ENCODE assay signal across 8 mouse cellular contexts in the genomic region with DNA sequence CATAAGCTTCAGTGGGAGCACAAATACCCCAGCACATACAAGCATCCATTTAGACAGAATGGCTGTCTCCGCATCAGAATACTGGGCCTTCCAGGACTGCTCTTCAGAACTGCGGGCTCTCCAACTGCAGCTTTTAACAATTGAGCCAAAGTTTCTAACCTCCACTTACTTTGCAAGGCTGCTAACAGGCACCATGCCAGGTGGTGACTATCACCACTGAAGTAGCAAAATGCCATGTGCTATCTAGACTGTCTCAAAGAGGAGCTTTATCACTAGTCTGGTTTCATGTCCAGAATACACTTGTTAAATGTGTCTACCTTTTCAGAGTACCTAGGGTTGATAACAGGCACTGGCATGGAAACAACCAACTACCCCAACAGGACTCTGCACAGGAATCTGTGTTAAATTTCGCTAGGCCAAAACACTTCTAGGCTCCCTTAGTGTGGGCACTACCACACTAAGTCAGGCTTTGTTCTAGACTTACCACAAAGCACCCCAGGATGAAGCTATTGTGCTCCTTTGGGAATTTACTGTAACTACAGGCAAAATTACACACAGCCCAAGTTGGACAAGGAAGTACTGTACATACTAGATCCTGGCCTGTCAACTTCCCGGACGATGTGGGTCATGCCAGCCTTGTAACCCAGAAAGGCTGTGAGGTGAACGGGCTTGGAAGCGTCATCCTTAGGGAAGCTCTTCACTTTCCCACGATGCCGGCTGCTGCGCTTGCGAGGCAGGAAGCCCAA. TPM values are rescaled to one million over a fixed set of nuclear protein-coding genes. Genes with fewer than 3 reads are reported as not detected.
DNase-seq lines count a peak whose midpoint lies in the region; ATAC-seq and TF ChIP-seq lines count a peak whose summit lies in the region.

No protein-coding gene starts in this region.

- H3K27ac ChIP-seq in layer of hippocampus, adult 2 months: peak overlapping the region; percentile 97
- peak overlapping the region; percentile 39; the same call in 1 of the 2 replicates for H3K27ac ChIP-seq in bone marrow, adult 2 months (ENCODE audit: control insufficient read depth, insufficient read depth, low read depth, low read length, poor library complexity)
- H3K27ac ChIP-seq in hindbrain, postnatal 0 days: no peak overlapping the region
- no peak overlapping the region for H3K27ac ChIP-seq in neural tube, embryonic 12.5 days

- 10% methylated on average over 11 of the region's 11 CpGs for WGBS in bone marrow, adult 2 months
- 8% methylated on average over 11 of the region's 11 CpGs for whole genome bisulfite sequencing in hindbrain, postnatal 0 days
- WGBS in neural tube, embryonic 12.5 days: 6% methylated on average over 11 of the region's 11 CpGs

- TF ChIP-seq POLR2A in bone marrow, adult 2 months (IDR thresholded peaks at IDR 0.05; ENCODE audit: borderline replicate concordance, control insufficient read depth, low read depth, low read length): no peak

- no peaks in the 10 kb centered on the region for H3K9me3 ChIP-seq in hindbrain, postnatal 0 days (ENCODE audit: low read length)
- H3K9me3 ChIP-seq in neural tube, embryonic 12.5 days: no peaks in the 10 kb centered on the region

- H3K9ac ChIP-seq in hindbrain, postnatal 0 days (replicated peaks; ENCODE audit: low read length): peak overlapping the region; percentile 80
- H3K9ac ChIP-seq in neural tube, embryonic 12.5 days: peak overlapping the region; percentile 89

- no peak for DNase-seq in layer of hippocampus, adult 2 months (ENCODE audit: low spot score in 2 of 2)
- no peak for DNase-seq in layer of hippocampus, adult 18-20 months (ENCODE audit: low spot score in 2 of 2)
- no peak for DNase-seq in hindbrain, postnatal 0 days (ENCODE audit: low spot score)
- DNase-seq in thymus, postnatal 25 days: no peak
- no peak for DNase-seq in T-cell, adult 2 months (ENCODE audit: low spot score)

- H3K4me3 ChIP-seq in layer of hippocampus, adult 2 months: peak overlapping the region; percentile 96
- H3K4me3 ChIP-seq in bone marrow, adult 2 months (replicated peaks; ENCODE audit: control insufficient read depth, low read depth, low read length): peak overlapping the region; percentile 72
- peak overlapping the region; percentile 79 for H3K4me3 ChIP-seq in hindbrain, postnatal 0 days (ENCODE audit: low read length)
- peak overlapping the region; percentile 63 for H3K4me3 ChIP-seq in neural tube, embryonic 12.5 days

- no peaks in the 10 kb centered on the region; the same call in 1 of the 2 replicates for H3K4me1 ChIP-seq in bone marrow, adult 2 months (ENCODE audit: control insufficient read depth, insufficient read depth, low read length)
- H3K4me1 ChIP-seq in hindbrain, postnatal 0 days (ENCODE audit: insufficient read depth, low read length): peaks cover 11% of the 10 kb centered on the region
- H3K4me1 ChIP-seq in neural tube, embryonic 12.5 days: peaks cover 20% of the 10 kb centered on the region

- no peaks in the 10 kb centered on the region for H3K27me3 ChIP-seq in hindbrain, postnatal 0 days (ENCODE audit: insufficient read depth, low read length)
- no peaks in the 10 kb centered on the region for H3K27me3 ChIP-seq in neural tube, embryonic 12.5 days (replicated peaks)

- peak overlapping the region; percentile 80 for H3K4me2 ChIP-seq in hindbrain, postnatal 0 days (ENCODE audit: low read depth, low read length)
- peak overlapping the region; percentile 75 for H3K4me2 ChIP-seq in neural tube, embryonic 12.5 days (replicated peaks)

- peaks cover 38% of the 10 kb centered on the region for H3K36me3 ChIP-seq in hindbrain, postnatal 0 days (ENCODE audit: insufficient read depth, low read length)
- H3K36me3 ChIP-seq in neural tube, embryonic 12.5 days: peaks cover 50% of the 10 kb centered on the region

- ATAC-seq in hindbrain, postnatal 0 days: no peak
- ATAC-seq in neural tube, embryonic 12.5 days (ENCODE audit: low FRiP score, low read depth): no peak
- ATAC-seq in CD4-positive, CD25-positive, alpha-beta regulatory T cell, adult 4 months: no peak

- no peak for TF ChIP-seq CTCF in layer of hippocampus, adult 2 months (conservative IDR thresholded peaks at IDR 0.05)
- TF ChIP-seq CTCF in bone marrow, adult 2 months (IDR thresholded peaks at IDR 0.05; ENCODE audit: control insufficient read depth, insufficient read depth, low read length): no peak
- TF ChIP-seq CTCF in hindbrain, postnatal 0 days (IDR thresholded peaks at IDR 0.05; ENCODE audit: low read depth): no peak

RNA-seq across cellular contexts. Expression of a gene that starts 9.2 kb away (rescaled TPM):
- 100 to 1,000 TPM; 356 to 380 TPM for total RNA-seq in layer of hippocampus, adult 2 months (2021)
- total RNA-seq in layer of hippocampus, adult 18-20 months (2021): 100 to 1,000 TPM; 370 to 379 TPM
- 10.7 and 13.4 TPM in 2 replicates for polyA plus RNA-seq in bone marrow, adult 2 months (2011; ENCODE audit: insufficient read depth, insufficient read length, low replicate concordance, missing spikeins)
- total RNA-seq in hindbrain, postnatal 0 days (2014; rRNA removed): 155 and 157 TPM in 2 replicates
- 73.4 and 78.6 TPM in 2 replicates for polyA plus RNA-seq in hindbrain, postnatal 0 days (2015; fragmentation: Nextera tagmentation; extraction: Ambion mirVana)
- 15.8 and 19.6 TPM in 2 replicates for polyA plus RNA-seq in neural tube, embryonic 12.5 days (2016; fragmentation: Nextera tagmentation; extraction: Ambion mirVana)
- polyA plus RNA-seq in CD4-positive, CD25-positive, alpha-beta regulatory T cell, adult 4 months (2017; shearing (Covaris generic)): under 1 TPM; 0.86 to 0.94 TPM

RNA-seq across cellular contexts. Expression of a gene that starts 9.7 kb away (rescaled TPM):
- total RNA-seq in layer of hippocampus, adult 2 months (2021): 100 to 1,000 TPM; 558 to 583 TPM
- total RNA-seq in layer of hippocampus, adult 18-20 months (2021): 100 to 1,000 TPM; 600 to 628 TPM
- 708 and 1,315 TPM in 2 replicates for polyA plus RNA-seq in bone marrow, adult 2 months (2011; ENCODE audit: insufficient read depth, insufficient read length, low replicate concordance, missing spikeins)
- total RNA-seq in hindbrain, postnatal 0 days (2014; rRNA removed): 599 and 600 TPM in 2 replicates
- 527 and 544 TPM in 2 replicates for polyA plus RNA-seq in hindbrain, postnatal 0 days (2015; fragmentation: Nextera tagmentation; extraction: Ambion mirVana)
- polyA plus RNA-seq in neural tube, embryonic 12.5 days (2016; fragmentation: Nextera tagmentation; extraction: Ambion mirVana): 652 and 670 TPM in 2 replicates
- 1,000 to 10,000 TPM; 3,782 to 4,433 TPM for polyA plus RNA-seq in CD4-positive, CD25-positive, alpha-beta regulatory T cell, adult 4 months (2017; shearing (Covaris generic))

RNA-seq across cellular contexts. Expression of a gene that starts 51.0 kb away (rescaled TPM):
- total RNA-seq in layer of hippocampus, adult 2 months (2021): 10 to 100 TPM; 28.2 to 30.2 TPM
- 10 to 100 TPM; 21.2 to 23.4 TPM for total RNA-seq in layer of hippocampus, adult 18-20 months (2021)
- 17.0 and 26.6 TPM in 2 replicates for polyA plus RNA-seq in bone marrow, adult 2 months (2011; ENCODE audit: insufficient read depth, insufficient read length, low replicate concordance, missing spikeins)
- 55.0 and 58.6 TPM in 2 replicates for total RNA-seq in hindbrain, postnatal 0 days (2014; rRNA removed)
- 26.5 and 27.9 TPM in 2 replicates for polyA plus RNA-seq in hindbrain, postnatal 0 days (2015; fragmentation: Nextera tagmentation; extraction: Ambion mirVana)
- polyA plus RNA-seq in neural tube, embryonic 12.5 days (2016; fragmentation: Nextera tagmentation; extraction: Ambion mirVana): 41.6 and 42.4 TPM in 2 replicates
- polyA plus RNA-seq in CD4-positive, CD25-positive, alpha-beta regulatory T cell, adult 4 months (2017; shearing (Covaris generic)): 10 to 100 TPM; 12.0 to 39.6 TPM

Comparison
In these comparisons a context has a peak if more than half of its experiments do, and no peak if none do; other contexts are left out.
1. H3K27ac ChIP-seq: peak in layer of hippocampus, adult 2 months (single experiment) and bone marrow, adult 2 months (single experiment); none in hindbrain, postnatal 0 days (single experiment) and neural tube, embryonic 12.5 days (single experiment).
2. Peak in every context shown above with its lines, with median percentiles within 50 percentile points of each other: H3K4me3 ChIP-seq.